7 mouse cellular contexts compared by ENCODE assay signal in the genomic region with DNA sequence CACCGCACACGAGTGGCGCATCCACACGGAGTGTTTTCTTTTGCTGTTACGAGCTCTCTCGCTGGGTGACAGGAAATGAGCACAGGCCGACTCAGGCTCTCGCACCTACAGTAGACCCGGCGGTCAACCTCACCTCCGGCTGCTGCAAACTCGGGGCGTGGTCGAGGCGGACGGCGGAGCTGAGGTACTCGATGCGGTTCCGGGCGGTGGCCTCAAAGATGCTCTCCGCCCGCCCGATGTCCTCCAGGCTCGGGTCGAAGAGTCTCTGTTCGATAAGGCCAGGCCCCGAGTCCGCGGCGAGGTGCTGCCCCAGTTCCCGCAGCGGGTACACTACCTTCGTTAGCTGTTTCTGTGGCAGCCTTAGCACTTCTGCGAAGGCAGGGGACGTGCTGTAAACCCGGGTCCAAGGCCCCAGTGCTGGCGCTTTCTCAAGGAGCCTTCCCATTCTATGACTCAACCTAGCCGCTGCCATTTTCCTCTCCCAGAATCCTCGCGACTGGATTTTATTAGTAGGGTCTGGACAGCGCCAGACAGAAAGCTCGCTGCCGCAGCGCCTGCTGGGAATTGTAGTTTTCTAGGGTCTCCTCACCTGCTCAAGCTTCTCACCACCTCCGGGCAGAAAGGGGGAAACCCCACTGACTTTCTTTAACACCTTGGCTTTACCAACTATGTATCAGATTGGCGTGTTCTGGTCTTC. TPM values are rescaled to one million over a fixed set of nuclear protein-coding genes. Genes with fewer than 3 reads are reported as not detected.
DNase-seq lines count a peak whose midpoint lies in the region; ATAC-seq lines count a peak whose summit lies in the region.

Gene Gtpbp8, minus strand, starts transcription at position 498 of the 697 bp plus-strand sequence.

- peaks cover 6% of the 10 kb centered on the region for H3K36me3 ChIP-seq in intestine, embryonic 16.5 days (ENCODE audit: control insufficient read depth, insufficient read depth, low read length)
- H3K36me3 ChIP-seq in midbrain, embryonic 11.5 days (ENCODE audit: control insufficient read depth, insufficient read depth, low read length): 0 out of 2 replicates have a peak, but pooled peaks cover 4% of the 10 kb centered on the region

- peak within 1 kb of the TSS; percentile 57 for H3K4me2 ChIP-seq in intestine, embryonic 16.5 days (ENCODE audit: low read depth, low read length)
- peak within 1 kb of the TSS; percentile 82 for H3K4me2 ChIP-seq in midbrain, embryonic 11.5 days

- peak within 1 kb of the TSS; percentile 97 for H3K9ac ChIP-seq in intestine, embryonic 16.5 days (ENCODE audit: low read depth, low read length)
- peak within 1 kb of the TSS; percentile 92 for H3K9ac ChIP-seq in midbrain, embryonic 11.5 days (ENCODE audit: low read length)

- peak within 1 kb of the TSS; percentile 99 for H3K27ac ChIP-seq in intestine, embryonic 16.5 days (ENCODE audit: low read length)
- H3K27ac ChIP-seq in midbrain, embryonic 11.5 days (ENCODE audit: low read depth, low read length): peak within 1 kb of the TSS; percentile 91

- intact Hi-C loops in left cerebral cortex, postnatal 36 days (cut with DNase I): loop anchor here (5.0 to 10.0 kb wide), 2 partner anchors 346 to 409 kb away; partner anchors contain the start of genes Atg3, Ccdc80 and Slc35a5

- peak; percentile 98 for ATAC-seq in intestine, embryonic 16.5 days
- peak; percentile 95 for ATAC-seq in midbrain, embryonic 11.5 days (ENCODE audit: low FRiP score)

- no peaks in the 10 kb centered on the region for H3K9me3 ChIP-seq in intestine, embryonic 16.5 days (ENCODE audit: control insufficient read depth, low read length)
- H3K9me3 ChIP-seq in midbrain, embryonic 11.5 days (ENCODE audit: control insufficient read depth, low read length): no peaks in the 10 kb centered on the region

- H3K4me3 ChIP-seq in intestine, embryonic 16.5 days (ENCODE audit: low read length): peak within 1 kb of the TSS; percentile 83
- peak within 1 kb of the TSS; percentile 74 for H3K4me3 ChIP-seq in midbrain, embryonic 11.5 days (ENCODE audit: low read depth, low read length)

- H3K4me1 ChIP-seq in intestine, embryonic 16.5 days (ENCODE audit: control insufficient read depth, insufficient read depth, low read length): peaks cover 8% of the 10 kb centered on the region
- peaks cover 13% of the 10 kb centered on the region for H3K4me1 ChIP-seq in midbrain, embryonic 11.5 days (ENCODE audit: control insufficient read depth, insufficient read depth, low read length)

- under 1% methylated on average over 47 of the region's 47 CpGs for WGBS in intestine, embryonic 16.5 days
- under 1% methylated on average over 47 of the region's 47 CpGs for WGBS in midbrain, embryonic 11.5 days

- peak; percentile 91 for DNase-seq in adrenal gland, adult 2 months
- DNase-seq in embryo, embryonic 11.5 days (ENCODE audit: low read depth, low spot score): peak; percentile 75
- peak; percentile 54 to 78 for DNase-seq in gastrocnemius, postnatal 4 days (ENCODE audit: low spot score in 2 of 2)
- peak; percentile 90 to 91 for DNase-seq in left cerebral cortex, postnatal 36 days (ENCODE audit: low spot score in 2 of 2)
- DNase-seq in midbrain, embryonic 11.5 days (ENCODE audit: low spot score, missing footprints): peak; percentile 98
- DNase-seq in skeletal muscle tissue, adult 2 months (ENCODE audit: low read depth, low spot score): peak; percentile 68

- no peaks in the 10 kb centered on the region for H3K27me3 ChIP-seq in intestine, embryonic 16.5 days (replicated peaks; ENCODE audit: control insufficient read depth, insufficient read depth, low read length)
- H3K27me3 ChIP-seq in midbrain, embryonic 11.5 days (ENCODE audit: control insufficient read depth, insufficient read depth, low read length): no peaks in the 10 kb centered on the region

RNA-seq across cellular contexts. Expression of gene Gtpbp8, which starts in this region (rescaled TPM):
- total RNA-seq in adrenal gland, adult 2 months (2021): 10 to 100 TPM; 14.9 to 17.8 TPM
- polyA plus RNA-seq in adrenal gland, adult 2 months (2012; rRNA removed): 13.5 and 14.1 TPM in 2 replicates
- total RNA-seq in gastrocnemius, postnatal 4 days (2021): 10 to 100 TPM; 14.9 to 16.6 TPM
- polyA plus RNA-seq in intestine, embryonic 16.5 days (2015; fragmentation: Nextera tagmentation; extraction: Ambion mirVana): 29.1 and 34.0 TPM in 2 replicates
- 10 to 100 TPM; 23.6 to 28.7 TPM for total RNA-seq in left cerebral cortex, postnatal 36 days (2021)
- polyA plus RNA-seq in midbrain, embryonic 11.5 days (2014; fragmentation: Nextera tagmentation; extraction: Ambion mirVana): 37.8 and 39.8 TPM in 2 replicates

Comparison
In these comparisons a context has a peak if more than half of its experiments do, and no peak if none do; other contexts are left out.
1. Peak in every context shown above with its lines: DNase-seq, ATAC-seq, H3K4me3 ChIP-seq and H3K27ac ChIP-seq.